Mouse (Mus musculus): Measurements from ENCODE around the gene Tbl1x. TPM values are rescaled to one million over a fixed set of nuclear protein-coding genes. Genes with fewer than 3 reads are reported as not detected.
"Not testable (repeated sequence)": the region's sequence is repeated elsewhere in the genome, so short reads cannot be mapped to it uniquely, and the experiment has no call there.

Gene Tbl1x
- total and polyA plus RNA-seq, 2 experiments from 2014 or later, result 37.0 to 67.2 TPM

DNA sequence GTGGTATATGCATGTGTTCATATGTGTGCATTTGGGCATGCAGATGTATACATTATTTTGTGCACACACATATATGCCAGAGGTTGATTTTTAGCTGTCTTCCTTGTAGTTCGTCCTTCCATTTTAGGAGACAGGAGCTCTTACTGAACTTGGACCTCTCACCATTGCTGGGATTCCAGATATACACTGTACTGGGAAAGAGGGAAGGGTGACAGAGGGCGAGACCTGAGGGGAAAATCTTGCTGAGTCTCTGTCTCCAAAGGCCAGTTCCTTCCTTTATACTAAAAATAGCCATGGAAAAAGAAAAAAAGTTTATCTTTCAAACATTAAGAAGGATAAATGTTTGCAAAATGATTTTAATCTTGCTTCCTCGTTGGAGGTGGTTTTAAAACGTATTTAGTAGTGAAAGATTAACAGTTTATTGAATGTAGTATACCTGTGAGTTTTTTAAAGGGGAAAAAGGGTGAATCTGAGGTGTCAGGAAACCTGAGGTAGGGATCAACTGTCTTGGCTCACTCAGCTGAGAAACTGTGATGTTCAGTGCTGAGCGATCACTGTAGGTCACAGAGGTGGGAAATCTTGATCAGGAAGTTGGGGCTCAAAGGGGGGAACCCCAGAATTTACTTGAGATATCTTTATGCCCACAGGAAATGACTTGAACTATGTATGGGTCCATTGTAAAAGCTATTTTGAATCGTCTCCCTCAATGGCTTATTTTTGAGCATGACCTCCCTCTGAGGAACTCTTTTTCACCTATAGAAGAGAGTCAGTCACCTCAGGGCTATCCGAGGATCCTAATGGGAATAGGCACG lies 6.7 kb downstream of the Tbl1x start:
- WGBS, result 52% methylated on average over 8 of the region's 8 CpGs
- H3K4me1 ChIP-seq (ENCODE audit: insufficient read depth), result no peaks in the 10 kb centered on the region

GRCm38 (mm10) chrX:77518929-77519328 lies 8.1 kb downstream of the Tbl1x start:
- DNase-seq, result no peak
- 74% methylated on average over 1 of the region's 1 CpGs for WGBS
- H3K4me1 ChIP-seq (ENCODE audit: insufficient read depth), result no peaks in the 10 kb centered on the region
- H3K36me3 ChIP-seq (ENCODE audit: insufficient read depth), result no peaks in the 10 kb centered on the region
- no peak overlapping the region for H3K4me2 ChIP-seq (ENCODE audit: low read depth)
- H3K27ac ChIP-seq (ENCODE audit: low read depth, low read length), result no peak overlapping the region
- H3K27me3 ChIP-seq (ENCODE audit: insufficient read depth, low read length), result no peaks in the 10 kb centered on the region
- no peak overlapping the region for H3K4me3 ChIP-seq (ENCODE audit: low read depth, low read length)
- no peak overlapping the region for H3K9ac ChIP-seq
- no peak for ATAC-seq
- TF ChIP-seq CTCF (IDR thresholded peaks at IDR 0.05; ENCODE audit: low read depth), result no peak
- no peaks in the 10 kb centered on the region for H3K9me3 ChIP-seq (ENCODE audit: low read length)

More for the DNA sequence above, 6.7 kb downstream of the Tbl1x start:
- H3K4me3 ChIP-seq (ENCODE audit: low read depth, low read length), result no peak overlapping the region
- no peaks in the 10 kb centered on the region for H3K9me3 ChIP-seq (ENCODE audit: low read length)
- no peak for ATAC-seq
- DNase-seq, result no peak
- H3K27ac ChIP-seq (ENCODE audit: low read depth, low read length), result no peak overlapping the region
- H3K9ac ChIP-seq, result no peak overlapping the region
- no peak overlapping the region for H3K4me2 ChIP-seq (ENCODE audit: low read depth)
- no peaks in the 10 kb centered on the region for H3K36me3 ChIP-seq (ENCODE audit: insufficient read depth)
- TF ChIP-seq CTCF (IDR thresholded peaks at IDR 0.05; ENCODE audit: low read depth), result no peak
- no peaks in the 10 kb centered on the region for H3K27me3 ChIP-seq (ENCODE audit: insufficient read depth, low read length)

DNA sequence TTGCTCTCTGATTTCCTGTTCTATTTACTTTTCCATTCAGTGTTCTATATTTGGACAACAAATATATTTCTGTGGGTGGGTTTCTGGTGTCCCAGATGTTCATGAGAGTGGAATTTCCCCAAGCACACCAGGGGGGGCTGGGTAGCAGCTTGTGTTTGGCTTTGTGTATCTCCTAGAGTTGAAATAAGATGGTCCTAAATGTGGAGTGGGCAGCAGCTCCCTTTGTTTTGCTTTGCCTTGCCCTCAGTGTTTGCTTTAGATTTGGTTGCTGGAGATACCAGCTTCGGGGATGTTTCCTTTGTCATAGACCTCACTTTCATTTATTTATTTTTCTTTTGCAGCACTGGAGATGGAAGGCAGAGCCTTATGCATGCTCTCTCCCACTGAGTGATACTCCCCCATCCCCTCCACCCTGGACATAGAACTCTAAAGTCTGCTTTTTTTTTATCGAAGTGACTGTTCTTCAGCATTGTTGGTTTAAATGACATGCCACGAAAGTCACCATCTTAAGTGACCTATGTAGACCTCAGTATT lies 12.1 kb downstream of the Tbl1x start:
- no peak for TF ChIP-seq CTCF (IDR thresholded peaks at IDR 0.05; ENCODE audit: low read depth)
- no peaks in the 10 kb centered on the region for H3K4me1 ChIP-seq (ENCODE audit: insufficient read depth)

DNA sequence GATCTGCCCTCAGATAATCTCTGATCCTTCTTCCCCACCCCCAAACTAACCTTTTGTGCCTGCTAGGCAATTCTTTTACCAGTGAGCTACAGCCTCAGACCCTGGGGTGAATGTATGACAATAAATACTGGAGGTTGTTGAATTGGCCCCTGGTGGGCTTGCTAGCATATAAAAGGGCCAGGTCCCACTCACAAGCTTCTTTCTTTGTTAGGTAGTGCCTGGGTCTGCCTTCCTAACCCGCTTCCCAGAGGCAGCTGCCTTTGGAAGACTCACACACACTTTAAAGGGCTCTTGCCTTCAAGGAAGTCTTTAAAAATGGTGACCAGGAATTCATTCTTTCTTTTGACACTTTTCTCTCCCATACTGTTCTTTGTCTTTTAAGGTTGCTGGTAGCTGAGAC lies 14.4 kb downstream of the Tbl1x start:
- WGBS, result 14% methylated on average over 1 of the region's 1 CpGs
- no peak overlapping the region for H3K9ac ChIP-seq
- no peaks in the 10 kb centered on the region for H3K9me3 ChIP-seq (ENCODE audit: low read length)
- no peak overlapping the region for H3K4me3 ChIP-seq (ENCODE audit: low read depth, low read length)
- no peak overlapping the region for H3K4me2 ChIP-seq (ENCODE audit: low read depth)
- H3K36me3 ChIP-seq (ENCODE audit: insufficient read depth), result no peaks in the 10 kb centered on the region
- H3K27ac ChIP-seq (ENCODE audit: low read depth, low read length), result no peak overlapping the region
- H3K27me3 ChIP-seq (ENCODE audit: insufficient read depth, low read length), result no peaks in the 10 kb centered on the region
- DNase-seq, result no peak
- TF ChIP-seq CTCF (IDR thresholded peaks at IDR 0.05; ENCODE audit: low read depth), result no peak
- H3K4me1 ChIP-seq (ENCODE audit: insufficient read depth), result no peaks in the 10 kb centered on the region
- ATAC-seq, result no peak

More for the DNA sequence above, 12.1 kb downstream of the Tbl1x start:
- Histone ChIP-seq H3K27ac (ENCODE audit: low read depth, low read length) (no peak overlapping the region), H3K4me3 (ENCODE audit: low read depth, low read length) (no peak overlapping the region), H3K36me3 (ENCODE audit: insufficient read depth) (no peaks in the 10 kb centered on the region), H3K9me3 (ENCODE audit: low read length) (no peaks in the 10 kb centered on the region), H3K4me2 (ENCODE audit: low read depth) (no peak overlapping the region), H3K27me3 (ENCODE audit: insufficient read depth, low read length) (no peaks in the 10 kb centered on the region), H3K9ac (no peak overlapping the region)
- 50% methylated on average over 3 of the region's 3 CpGs for WGBS
- DNase-seq (no peak), ATAC-seq (no peak)

GRCm38 (mm10) chrX:77528401-77528800 lies 17.6 kb downstream of the Tbl1x start:
- 70% methylated on average over 1 of the region's 1 CpGs for WGBS

GRCm38 (mm10) chrX:77530997-77531396 lies 20.2 kb downstream of the Tbl1x start:
- no peak overlapping the region for H3K4me3 ChIP-seq (ENCODE audit: low read depth, low read length)
- no peaks in the 10 kb centered on the region for H3K27me3 ChIP-seq (ENCODE audit: insufficient read depth, low read length)
- no peak overlapping the region for H3K27ac ChIP-seq (ENCODE audit: low read depth, low read length)
- H3K4me1 ChIP-seq (ENCODE audit: insufficient read depth), result no peaks in the 10 kb centered on the region
- no peak for TF ChIP-seq CTCF (IDR thresholded peaks at IDR 0.05; ENCODE audit: low read depth)
- ATAC-seq (no peak), DNase-seq (no peak)
- H3K36me3 ChIP-seq (ENCODE audit: insufficient read depth), result no peaks in the 10 kb centered on the region
- WGBS, result 87% methylated on average over 5 of the region's 5 CpGs
- H3K9ac ChIP-seq, result no peak overlapping the region
- H3K9me3 ChIP-seq (ENCODE audit: low read length), result no peaks in the 10 kb centered on the region
- no peak overlapping the region for H3K4me2 ChIP-seq (ENCODE audit: low read depth)

More at GRCm38 (mm10) chrX:77528401-77528800, 17.6 kb downstream of the Tbl1x start:
- H3K36me3 ChIP-seq (ENCODE audit: insufficient read depth), result no peaks in the 10 kb centered on the region
- ATAC-seq (no peak), DNase-seq (no peak)
- H3K27ac ChIP-seq (ENCODE audit: low read depth, low read length), result no peak overlapping the region
- H3K4me2 ChIP-seq (ENCODE audit: low read depth), result no peak overlapping the region
- H3K4me3 ChIP-seq (ENCODE audit: low read depth, low read length), result no peak overlapping the region
- H3K9ac ChIP-seq, result no peak overlapping the region
- TF ChIP-seq CTCF (IDR thresholded peaks at IDR 0.05; ENCODE audit: low read depth), result no peak
- H3K9me3 ChIP-seq (ENCODE audit: low read length), result no peaks in the 10 kb centered on the region
- H3K4me1 ChIP-seq (ENCODE audit: insufficient read depth), result no peaks in the 10 kb centered on the region
- H3K27me3 ChIP-seq (ENCODE audit: insufficient read depth, low read length), result no peaks in the 10 kb centered on the region

DNA sequence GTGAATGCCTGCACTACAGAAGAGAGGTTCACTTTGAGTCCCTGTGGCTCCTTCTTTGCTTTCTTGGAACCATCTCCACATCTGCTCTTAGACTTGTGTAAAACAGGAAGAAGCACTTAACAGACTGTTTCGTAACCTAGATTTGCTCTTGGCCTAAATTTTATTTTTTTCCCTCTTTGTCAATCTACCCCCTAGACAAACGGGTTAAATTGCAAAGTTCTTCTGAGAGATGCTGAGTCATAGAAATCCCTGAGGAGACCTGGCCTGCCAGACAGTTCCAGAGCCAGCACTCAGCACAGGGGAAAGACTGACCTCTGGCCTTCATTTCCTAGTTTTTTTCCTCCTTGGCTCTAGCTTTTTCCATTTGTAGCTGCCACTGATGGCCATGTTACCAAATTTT lies 23.1 kb downstream of the Tbl1x start:
- no peak for DNase-seq
- Histone ChIP-seq H3K4me2 (ENCODE audit: low read depth) (no peak overlapping the region), H3K9ac (no peak overlapping the region), H3K4me1 (ENCODE audit: insufficient read depth) (no peaks in the 10 kb centered on the region), H3K27me3 (ENCODE audit: insufficient read depth, low read length) (no peaks in the 10 kb centered on the region), H3K9me3 (ENCODE audit: low read length) (no peaks in the 10 kb centered on the region), H3K36me3 (ENCODE audit: insufficient read depth) (no peaks in the 10 kb centered on the region), H3K4me3 (ENCODE audit: low read depth, low read length) (no peak overlapping the region), H3K27ac (ENCODE audit: low read depth, low read length) (no peak overlapping the region)
- no peak for ATAC-seq
- 62% methylated on average over 2 of the region's 2 CpGs for whole genome bisulfite sequencing
- no peak for TF ChIP-seq CTCF (IDR thresholded peaks at IDR 0.05; ENCODE audit: low read depth)

DNA sequence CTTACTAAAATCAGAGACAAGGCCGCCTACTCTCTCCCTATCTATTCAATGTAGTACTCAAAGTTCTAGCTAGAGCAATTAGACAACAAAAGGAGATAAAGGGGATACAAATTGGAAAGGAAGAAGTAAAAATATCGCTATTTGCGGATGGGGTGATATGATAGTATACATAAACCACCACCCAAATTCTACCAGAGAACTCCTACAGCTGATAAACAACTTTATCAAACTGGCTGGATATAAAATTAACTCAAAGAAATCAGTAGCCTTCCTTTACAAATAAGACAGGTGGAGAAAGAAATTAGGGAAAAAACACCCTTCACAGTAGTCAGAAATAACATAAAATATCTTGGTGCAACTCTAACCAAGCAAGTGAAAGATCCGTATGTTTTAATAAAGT lies 29.0 kb downstream of the Tbl1x start:
- not testable (repeated sequence) for ATAC-seq; H3K9me3 ChIP-seq (ENCODE audit: low read length); H3K27me3 ChIP-seq (ENCODE audit: insufficient read depth, low read length); H3K4me1 ChIP-seq (ENCODE audit: insufficient read depth); H3K27ac ChIP-seq (ENCODE audit: low read depth, low read length); H3K9ac ChIP-seq; H3K36me3 ChIP-seq (ENCODE audit: insufficient read depth); H3K4me3 ChIP-seq (ENCODE audit: low read depth, low read length); DNase-seq; H3K4me2 ChIP-seq (ENCODE audit: low read depth)
- WGBS, result 90% methylated on average over 4 of the region's 4 CpGs

Data from forebrain, postnatal 0 days (tissue).